8 mouse cellular contexts compared by ENCODE assay signal in genomic region chr6:55452381-55452780, GRCm38 (mm10). TPM values are rescaled to one million over a fixed set of nuclear protein-coding genes. Genes with fewer than 3 reads are reported as not detected.
A peak's percentile ranks its signal among the peaks of the same experiment; 100 is the strongest.
DNase-seq lines count a peak whose midpoint lies in the region; ATAC-seq and TF ChIP-seq lines count a peak whose summit lies in the region.

No protein-coding gene starts in this region.

- peak overlapping the region; percentile 37 for H3K9ac ChIP-seq in ES-Bruce4 (ENCODE audit: low read depth, poor library complexity, severe bottlenecking)
- H3K9ac ChIP-seq in forebrain, embryonic 16.5 days (replicated peaks; ENCODE audit: low read depth, low read length) = peak overlapping the region; percentile 92
- no peak overlapping the region for H3K9ac ChIP-seq in liver, embryonic 12.5 days

- no peak for DNase-seq in frontal cortex, postnatal 14 days (ENCODE audit: low spot score in 2 of 2)
- no peak for DNase-seq in urinary bladder, postnatal 14 days (ENCODE audit: low spot score)
- DNase-seq in adrenal gland, postnatal 4 days (ENCODE audit: low spot score in 2 of 2) = no peak

- no peaks in the 10 kb centered on the region for H3K9me3 ChIP-seq in ES-Bruce4 (replicated peaks; ENCODE audit: control insufficient read depth, insufficient read depth, low read length, poor library complexity, severe bottlenecking)
- no peaks in the 10 kb centered on the region for H3K9me3 ChIP-seq in forebrain, embryonic 16.5 days (ENCODE audit: control insufficient read depth, low read length)
- no peaks in the 10 kb centered on the region for H3K9me3 ChIP-seq in liver, embryonic 12.5 days (replicated peaks)

- TF ChIP-seq EP300 in ES-Bruce4 (IDR thresholded peaks at IDR 0.05; ENCODE audit: insufficient read depth, low read depth, low read length) = no peak

- WGBS in forebrain, embryonic 16.5 days = under 1% methylated on average over 24 of the region's 24 CpGs
- WGBS in liver, embryonic 12.5 days (ENCODE audit: insufficient replicate concordance) = 4% methylated on average over 24 of the region's 24 CpGs

- TF ChIP-seq CTCF in ES-Bruce4 (IDR thresholded peaks at IDR 0.05; ENCODE audit: low read depth, low read length) = no peak

- no peaks in the 10 kb centered on the region for H3K36me3 ChIP-seq in ES-Bruce4 (ENCODE audit: control insufficient read depth, insufficient read depth, low read length, poor library complexity, severe bottlenecking)
- no peaks in the 10 kb centered on the region for H3K36me3 ChIP-seq in forebrain, embryonic 16.5 days (ENCODE audit: control insufficient read depth, insufficient read depth)
- no peaks in the 10 kb centered on the region for H3K36me3 ChIP-seq in liver, embryonic 12.5 days

- peak; percentile 21 for ATAC-seq in frontal cortex, adult (ENCODE audit: low TSS enrichment)
- peak; percentile 34 for ATAC-seq in forebrain, embryonic 16.5 days
- ATAC-seq in liver, embryonic 12.5 days = no peak
- ATAC-seq in megakaryocyte-erythroid progenitor cell, adult 5-6 weeks (replicated peaks; ENCODE audit: low FRiP score, low TSS enrichment, poor library complexity, severe bottlenecking) = no peak

- H3K27me3 ChIP-seq in ES-Bruce4 (ENCODE audit: control insufficient read depth, insufficient read depth, low read length, poor library complexity, severe bottlenecking) = no peaks in the 10 kb centered on the region; the same call in 1 of the 2 replicates
- no peaks in the 10 kb centered on the region for H3K27me3 ChIP-seq in forebrain, embryonic 16.5 days (replicated peaks; ENCODE audit: control insufficient read depth, insufficient read depth, low read length)
- H3K27me3 ChIP-seq in liver, embryonic 12.5 days (replicated peaks) = peaks cover 88% of the 10 kb centered on the region

- no peaks in the 10 kb centered on the region for H3K4me1 ChIP-seq in ES-Bruce4 (ENCODE audit: control insufficient read depth, insufficient read depth, low read length)
- H3K4me1 ChIP-seq in forebrain, embryonic 16.5 days (replicated peaks; ENCODE audit: control insufficient read depth, insufficient read depth, low read length) = peaks cover 39% of the 10 kb centered on the region
- no peaks in the 10 kb centered on the region for H3K4me1 ChIP-seq in liver, embryonic 12.5 days

- H3K27ac ChIP-seq in ES-Bruce4 (ENCODE audit: insufficient read depth, low read length) = no peak overlapping the region
- H3K27ac ChIP-seq in forebrain, embryonic 16.5 days (ENCODE audit: low read length) = peak overlapping the region; percentile 82
- no peak overlapping the region for H3K27ac ChIP-seq in liver, embryonic 12.5 days

- peak overlapping the region; percentile 84 for H3K4me3 ChIP-seq in ES-Bruce4 (ENCODE audit: low read depth, low read length)
- peak overlapping the region; percentile 79 for H3K4me3 ChIP-seq in forebrain, embryonic 16.5 days (replicated peaks; ENCODE audit: low read length)
- H3K4me3 ChIP-seq in liver, embryonic 12.5 days = peak overlapping the region; percentile 29

- H3K4me2 ChIP-seq in forebrain, embryonic 16.5 days (ENCODE audit: low read length) = peak overlapping the region; percentile 87
- peak overlapping the region; percentile 55 for H3K4me2 ChIP-seq in liver, embryonic 12.5 days

- TF ChIP-seq POLR2A in ES-Bruce4 (IDR thresholded peaks at IDR 0.05; ENCODE audit: insufficient read depth, low read length) = no peak

RNA-seq across cellular contexts. Expression of gene Adcyap1r1, which starts 0.6 kb away (rescaled TPM):
- 0.34 TPM in 1 of 2 replicates, not detected in the other for polyA plus RNA-seq in ES-Bruce4 (2011; ENCODE audit: insufficient read depth, insufficient read length, low read depth, missing spikeins)
- polyA plus RNA-seq in forebrain, embryonic 16.5 days (2015; fragmentation: Nextera tagmentation; extraction: Ambion mirVana) = 33.8 and 37.9 TPM in 2 replicates
- polyA plus RNA-seq in liver, embryonic 12.5 days (2016; fragmentation: Nextera tagmentation; extraction: Ambion mirVana) = 0.12 and 0.24 TPM in 2 replicates
- not detected in 2 replicates for total RNA-seq in megakaryocyte-erythroid progenitor cell, adult 5-6 weeks (2014; fragmentation: Nextera tagmentation)
- total RNA-seq in megakaryocyte-erythroid progenitor cell, adult 5-6 weeks (2017) = not detected in 2 replicates
- 10 to 100 TPM; 53.2 to 54.9 TPM for total RNA-seq in adrenal gland, postnatal 4 days (2021)

Comparison
In these comparisons a context has a peak if more than half of its experiments do, and no peak if none do; other contexts are left out.
1. ATAC-seq: peak in frontal cortex, adult (single experiment) and forebrain, embryonic 16.5 days (single experiment); none in liver, embryonic 12.5 days (single experiment) and megakaryocyte-erythroid progenitor cell, adult 5-6 weeks (single experiment).
2. H3K4me3 ChIP-seq: peak in every context shown above with its lines; median percentile 84 in ES-Bruce4; 79 in forebrain, embryonic 16.5 days; 29 in liver, embryonic 12.5 days.
3. RNA of gene Adcyap1r1, which starts 0.6 kb away (polyA plus RNA-seq): 33.8 to 37.9 TPM in forebrain, embryonic 16.5 days; 0.34 TPM in ES-Bruce4 and 0.12 to 0.24 TPM in liver, embryonic 12.5 days; every median in the first group is over 10 times any median in the second.